Comparison of ENCODE assay signal across 11 mouse cellular contexts in the genomic region with DNA sequence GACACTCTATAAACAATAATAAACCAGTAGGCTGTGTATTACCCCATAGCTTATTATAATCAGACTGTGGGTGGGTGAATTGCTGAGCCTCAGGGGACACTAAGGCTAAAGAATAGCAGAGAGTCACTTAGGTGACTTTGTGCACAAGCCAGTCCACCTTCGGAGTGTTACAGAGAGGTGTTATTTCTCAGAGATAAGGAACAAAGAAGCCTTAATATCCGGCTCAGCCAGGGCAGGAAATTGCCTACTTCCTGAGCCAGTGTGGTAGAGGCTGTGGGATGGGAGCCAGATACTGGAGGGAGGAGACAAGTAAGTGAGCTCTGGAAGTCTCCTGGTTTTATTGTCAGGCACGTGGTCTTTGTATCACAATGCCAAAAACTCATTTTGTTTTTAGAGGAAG. TPM values are rescaled to one million over a fixed set of nuclear protein-coding genes. Genes with fewer than 3 reads are reported as not detected.
A peak's percentile ranks its signal among the peaks of the same experiment; 100 is the strongest.
DNase-seq lines count a peak whose midpoint lies in the region; ATAC-seq lines count a peak whose summit lies in the region.
"Had no signal": no experiment of that assay in that cellular context is flagged by ENCODE, and none has a peak within 500 bp of the region (broad histone marks: within the 10 kb centered on the region; RNA-seq: fewer than 3 reads in every experiment).

No protein-coding gene starts in this region.

- 53% methylated on average over 3 of the region's 3 CpGs for WGBS in hindbrain, embryonic 11.5 days
- WGBS in hindbrain, embryonic 13.5 days, result 68% methylated on average over 3 of the region's 3 CpGs
- WGBS in embryonic facial prominence, embryonic 14.5 days, result 6% methylated on average over 3 of the region's 3 CpGs
- WGBS in liver, embryonic 11.5 days, result 7% methylated on average over 3 of the region's 3 CpGs
- WGBS in hindbrain, embryonic 12.5 days, result 47% methylated on average over 3 of the region's 3 CpGs

- no peak overlapping the region for H3K4me3 ChIP-seq in hindbrain, embryonic 11.5 days (ENCODE audit: low read depth, low read length)
- no peak overlapping the region for H3K4me3 ChIP-seq in hindbrain, embryonic 13.5 days
- no peak overlapping the region for H3K4me3 ChIP-seq in embryonic facial prominence, embryonic 14.5 days (ENCODE audit: low read depth, low read length)
- no peak overlapping the region for H3K4me3 ChIP-seq in liver, embryonic 11.5 days (ENCODE audit: low read depth, low read length)
- H3K4me3 ChIP-seq in hindbrain, embryonic 12.5 days, result no peak overlapping the region

- no peak for ATAC-seq in hindbrain, embryonic 11.5 days (ENCODE audit: low FRiP score)
- no peak for ATAC-seq in hindbrain, embryonic 13.5 days (ENCODE audit: low FRiP score)
- ATAC-seq in embryonic facial prominence, embryonic 14.5 days (ENCODE audit: low read depth), result no peak
- ATAC-seq in liver, embryonic 11.5 days (replicated peaks; ENCODE audit: low FRiP score), result no peak; the same call in 1 of the 2 replicates
- no peak for ATAC-seq in hindbrain, embryonic 12.5 days (ENCODE audit: low FRiP score)

- H3K27me3 ChIP-seq in hindbrain, embryonic 11.5 days (ENCODE audit: control insufficient read depth, insufficient read depth, low read length), result no peaks in the 10 kb centered on the region
- H3K27me3 ChIP-seq in hindbrain, embryonic 13.5 days, result no peaks in the 10 kb centered on the region
- no peaks in the 10 kb centered on the region for H3K27me3 ChIP-seq in embryonic facial prominence, embryonic 14.5 days (replicated peaks; ENCODE audit: control insufficient read depth, insufficient read depth, low read length)
- H3K27me3 ChIP-seq in liver, embryonic 11.5 days (replicated peaks; ENCODE audit: control insufficient read depth, insufficient read depth, low read length), result no peaks in the 10 kb centered on the region
- no peaks in the 10 kb centered on the region for H3K27me3 ChIP-seq in hindbrain, embryonic 12.5 days

- no peak overlapping the region for H3K27ac ChIP-seq in hindbrain, embryonic 11.5 days (ENCODE audit: low read depth, low read length)
- no peak overlapping the region for H3K27ac ChIP-seq in hindbrain, embryonic 13.5 days
- 0 out of 2 replicates have a peak overlapping the region, but pooled peaks have one; percentile 10 for H3K27ac ChIP-seq in embryonic facial prominence, embryonic 14.5 days (replicated peaks; ENCODE audit: low read depth, low read length)
- H3K27ac ChIP-seq in liver, embryonic 11.5 days (ENCODE audit: low read depth, low read length), result no peak overlapping the region
- H3K27ac ChIP-seq in hindbrain, embryonic 12.5 days, result no peak overlapping the region
- H3K27ac ChIP-seq: hindbrain, embryonic 14.5 days had no signal

- peak; percentile 4 for DNase-seq in hindbrain, embryonic 11.5 days (ENCODE audit: low spot score)
- DNase-seq in embryonic facial prominence, embryonic 14.5 days (ENCODE audit: low spot score), result peak; percentile 63
- peak; percentile 27 for DNase-seq in kidney, adult 9 months
- peak; percentile 12 for DNase-seq in lung, postnatal 25 days (ENCODE audit: low spot score)
- DNase-seq in gastrocnemius, postnatal 4 days (ENCODE audit: low spot score in 2 of 2), result no peak
- DNase-seq in liver, embryonic 11.5 days (ENCODE audit: low spot score), result no peak
- DNase-seq: cerebellum, adult 11-12 months had no signal

- H3K9ac ChIP-seq in hindbrain, embryonic 11.5 days (ENCODE audit: low read depth, low read length), result no peak overlapping the region
- H3K9ac ChIP-seq in hindbrain, embryonic 13.5 days, result no peak overlapping the region
- H3K9ac ChIP-seq in embryonic facial prominence, embryonic 14.5 days (ENCODE audit: low read depth, low read length), result no peak overlapping the region
- no peak overlapping the region for H3K9ac ChIP-seq in liver, embryonic 11.5 days (ENCODE audit: low read depth, low read length)
- no peak overlapping the region for H3K9ac ChIP-seq in hindbrain, embryonic 12.5 days
- H3K9ac ChIP-seq: hindbrain, embryonic 14.5 days had no signal

- H3K4me1 ChIP-seq in hindbrain, embryonic 11.5 days (replicated peaks; ENCODE audit: control insufficient read depth, insufficient read depth, low read length), result no peaks in the 10 kb centered on the region
- H3K4me1 ChIP-seq in hindbrain, embryonic 13.5 days (replicated peaks), result no peaks in the 10 kb centered on the region
- H3K4me1 ChIP-seq in embryonic facial prominence, embryonic 14.5 days (ENCODE audit: control insufficient read depth, insufficient read depth, low read length), result peaks cover 14% of the 10 kb centered on the region
- H3K4me1 ChIP-seq in liver, embryonic 11.5 days (replicated peaks; ENCODE audit: control insufficient read depth, insufficient read depth, low read length), result no peaks in the 10 kb centered on the region; the same call in 1 of the 2 replicates
- H3K4me1 ChIP-seq in hindbrain, embryonic 12.5 days, result no peaks in the 10 kb centered on the region; the same call in 1 of the 2 replicates

- H3K9me3 ChIP-seq in hindbrain, embryonic 11.5 days (ENCODE audit: control insufficient read depth, low read length), result no peaks in the 10 kb centered on the region
- H3K9me3 ChIP-seq in hindbrain, embryonic 13.5 days, result no peaks in the 10 kb centered on the region
- no peaks in the 10 kb centered on the region for H3K9me3 ChIP-seq in embryonic facial prominence, embryonic 14.5 days (ENCODE audit: control insufficient read depth, low read length)
- H3K9me3 ChIP-seq in liver, embryonic 11.5 days (ENCODE audit: control insufficient read depth, low read length), result no peaks in the 10 kb centered on the region
- no peaks in the 10 kb centered on the region for H3K9me3 ChIP-seq in hindbrain, embryonic 12.5 days (replicated peaks)
- H3K9me3 ChIP-seq: G1E had no signal

- no peak overlapping the region for H3K4me2 ChIP-seq in hindbrain, embryonic 11.5 days (replicated peaks; ENCODE audit: low read depth, low read length)
- H3K4me2 ChIP-seq in hindbrain, embryonic 13.5 days, result no peak overlapping the region
- no peak overlapping the region for H3K4me2 ChIP-seq in embryonic facial prominence, embryonic 14.5 days (ENCODE audit: low read depth, low read length)
- no peak overlapping the region for H3K4me2 ChIP-seq in liver, embryonic 11.5 days
- no peak overlapping the region for H3K4me2 ChIP-seq in hindbrain, embryonic 12.5 days (replicated peaks)
- H3K4me2 ChIP-seq: hindbrain, embryonic 14.5 days had no signal

- H3K36me3 ChIP-seq in hindbrain, embryonic 11.5 days (ENCODE audit: control insufficient read depth, insufficient read depth, low read length), result no peaks in the 10 kb centered on the region
- H3K36me3 ChIP-seq in hindbrain, embryonic 13.5 days, result no peaks in the 10 kb centered on the region
- H3K36me3 ChIP-seq in embryonic facial prominence, embryonic 14.5 days (ENCODE audit: control insufficient read depth, insufficient read depth, low read length), result no peaks in the 10 kb centered on the region
- H3K36me3 ChIP-seq in liver, embryonic 11.5 days (ENCODE audit: control insufficient read depth, insufficient read depth, low read length), result no peaks in the 10 kb centered on the region
- H3K36me3 ChIP-seq in hindbrain, embryonic 12.5 days, result no peaks in the 10 kb centered on the region
- H3K36me3 ChIP-seq: G1E had no signal

RNA-seq across cellular contexts. Expression of a gene that starts 40.4 kb away (rescaled TPM):
- 25.1 and 31.5 TPM in 2 replicates for polyA plus RNA-seq in hindbrain, embryonic 11.5 days (2014; fragmentation: Nextera tagmentation; extraction: Ambion mirVana)
- polyA plus RNA-seq in hindbrain, embryonic 13.5 days (2015; fragmentation: Nextera tagmentation; extraction: Ambion mirVana), result 23.8 and 27.5 TPM in 2 replicates
- 25.7 and 28.5 TPM in 2 replicates for polyA plus RNA-seq in embryonic facial prominence, embryonic 14.5 days (2014; fragmentation: Nextera tagmentation; extraction: Ambion mirVana)
- 1 to 10 TPM; 8.1 to 8.2 TPM for total RNA-seq in gastrocnemius, postnatal 4 days (2021)
- polyA plus RNA-seq in liver, embryonic 11.5 days (2014; fragmentation: Nextera tagmentation; extraction: Ambion mirVana), result 10.0 and 11.2 TPM in 2 replicates
- polyA plus RNA-seq in hindbrain, embryonic 12.5 days (2016; fragmentation: Nextera tagmentation; extraction: Ambion mirVana), result 31.3 and 32.1 TPM in 2 replicates

Comparison
In these comparisons a context has a peak if more than half of its experiments do, and no peak if none do; other contexts are left out.
1. DNase-seq: peak in hindbrain, embryonic 11.5 days (single experiment), embryonic facial prominence, embryonic 14.5 days (single experiment), kidney, adult 9 months (single experiment) and lung, postnatal 25 days (single experiment); none in gastrocnemius, postnatal 4 days (0 of 2) and liver, embryonic 11.5 days (single experiment).